Mouse (Mus musculus) limb, embryonic 14.5 days (tissue): ENCODE data around the gene Syt8. TPM values are rescaled to one million over a fixed set of nuclear protein-coding genes. Genes with fewer than 3 reads are reported as not detected.

Source experiments
- ATAC-seq: fragments of 200-750 bp; cut with Nextera tagmentation; 2 replicates; pipeline ENCODE4 v1.8.0; 2017; ENCODE audit warnings: low read depth, moderate number of reproducible peaks, moderate TSS enrichment; ENCODE audit not compliant: low FRiP score
- DNase-seq: peaks from one replicate; pipeline ENCODE4 v3.0.0-alpha.2; 2015; ENCODE audit warnings: low spot score
- H3K27ac ChIP-seq: fragments of 300-500 bp; sonication (generic); replicated peaks from 2 replicates; pipeline ENCODE4 v1.5.1; 2014; ENCODE audit warnings: low read depth, mild to moderate bottlenecking, low read length, moderate library complexity, mixed read lengths
- H3K27me3 ChIP-seq: fragments of 300-500 bp; sonication (generic); 2 replicates; pipeline ENCODE4 v1.6.1; 2014; ENCODE audit warnings: low read length, mixed read lengths; ENCODE audit not compliant: control insufficient read depth, insufficient read depth
- H3K36me3 ChIP-seq: fragments of 300-500 bp; sonication (generic); 2 replicates; pipeline ENCODE4 v1.6.1; 2014; ENCODE audit warnings: mild to moderate bottlenecking, low read length, moderate library complexity, mixed read lengths; ENCODE audit not compliant: control insufficient read depth, insufficient read depth
- H3K4me1 ChIP-seq: fragments of 300-500 bp; sonication (generic); 2 replicates; pipeline ENCODE4 v1.6.1; 2014; ENCODE audit warnings: antibody characterized with exemption, low read length, mixed read lengths; ENCODE audit not compliant: control insufficient read depth, insufficient read depth
- H3K4me2 ChIP-seq: fragments of 300-500 bp; sonication (generic); replicated peaks from 2 replicates; pipeline ENCODE4 v1.6.1; 2014; ENCODE audit warnings: low read depth, mild to moderate bottlenecking, low read length, moderate library complexity; ENCODE audit not compliant: severe bottlenecking
- H3K4me3 ChIP-seq: fragments of 300-500 bp; sonication (generic); replicated peaks from 2 replicates; pipeline ENCODE4 v1.5.1; 2014; ENCODE audit warnings: low read length
- H3K9ac ChIP-seq: fragments of 300-500 bp; sonication (generic); 2 replicates; pipeline ENCODE4 v1.6.1; 2014; ENCODE audit warnings: mild to moderate bottlenecking, low read depth, low read length, moderate library complexity; ENCODE audit not compliant: severe bottlenecking
- H3K9me3 ChIP-seq: fragments of 300-500 bp; sonication (generic); 2 replicates; pipeline ENCODE4 v1.6.1; 2016; ENCODE audit warnings: low read length; ENCODE audit not compliant: control insufficient read depth
- POLR2A ChIP-seq: fragments of 200-500 bp; IDR thresholded peaks from 2 replicates; pipeline ENCODE4 v1.8.0; 2012; ENCODE audit warnings: inconsistent platforms, mild to moderate bottlenecking, moderate library complexity, borderline replicate concordance; ENCODE audit not compliant: insufficient read depth, insufficient read length; ENCODE audit errors: extremely low read depth
- WGBS: fragments of 180-500 bp; shearing (Covaris S2); extraction: QIAGEN DNeasy Blood & Tissue Kit; methylation state at CpG from one replicate; pipeline ENCODE4 v1.1.7; 2014; 5-methylcytosine and 5-hydroxymethylcytosine counted together
- polyA plus RNA-seq, 2 experiments: library from polyadenylated mRNA; depleted of rRNA in 1 of 2; stranded (reverse) in 1 of 2; unstranded in 1 of 2; fragments of >200 nt; fragmentation: Nextera tagmentation in 1 of 2; extraction: Ambion mirVana in 1 of 2; gene quantifications; 2 replicates each; pipeline versions ENCODE4 v1.2.1 to v1.2.3; 2012 to 2014

Gene Syt8
- polyA plus RNA-seq, 2 experiments = 2.0 to 7.3 TPM

DNA sequence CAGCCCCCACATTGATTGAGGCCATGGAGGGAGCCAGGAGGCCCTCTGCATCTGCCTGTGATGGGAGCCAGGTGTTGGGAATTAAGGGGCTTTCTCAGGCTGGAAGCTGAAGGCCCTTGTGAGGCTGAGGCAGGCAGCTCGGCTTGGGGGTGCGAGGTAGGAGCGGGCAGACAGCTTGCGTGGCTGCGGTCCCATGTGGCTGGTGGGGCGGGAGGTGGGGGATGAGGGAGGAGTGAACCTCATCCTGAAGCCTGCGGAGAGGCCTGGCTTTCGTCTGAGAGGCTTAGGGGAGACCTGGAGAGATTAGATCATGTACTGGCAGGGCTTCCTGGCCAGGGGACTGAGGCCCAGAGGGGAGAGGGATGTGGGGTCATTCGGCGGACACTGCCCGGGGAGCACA is 48.5 kb downstream of the Syt8 start:
- whole genome bisulfite sequencing = 14% methylated on average over 11 of the region's 11 CpGs
- ATAC-seq (peak; percentile 19), DNase-seq (peak; percentile 83)
- no peaks in the 10 kb centered on the region for H3K9me3 ChIP-seq
- H3K4me3 ChIP-seq = no peak overlapping the region
- H3K27me3 ChIP-seq = no peaks in the 10 kb centered on the region
- H3K4me2 ChIP-seq = no peak overlapping the region
- no peak for TF ChIP-seq POLR2A
- H3K27ac ChIP-seq = peak overlapping the region; percentile 98
- 0 out of 2 replicates have a peak overlapping the region, but pooled peaks have one; percentile 18 for H3K9ac ChIP-seq
- 0 out of 2 replicates have a peak, but pooled peaks cover 5% of the 10 kb centered on the region for H3K36me3 ChIP-seq
- H3K4me1 ChIP-seq = peaks cover 78% of the 10 kb centered on the region

DNA sequence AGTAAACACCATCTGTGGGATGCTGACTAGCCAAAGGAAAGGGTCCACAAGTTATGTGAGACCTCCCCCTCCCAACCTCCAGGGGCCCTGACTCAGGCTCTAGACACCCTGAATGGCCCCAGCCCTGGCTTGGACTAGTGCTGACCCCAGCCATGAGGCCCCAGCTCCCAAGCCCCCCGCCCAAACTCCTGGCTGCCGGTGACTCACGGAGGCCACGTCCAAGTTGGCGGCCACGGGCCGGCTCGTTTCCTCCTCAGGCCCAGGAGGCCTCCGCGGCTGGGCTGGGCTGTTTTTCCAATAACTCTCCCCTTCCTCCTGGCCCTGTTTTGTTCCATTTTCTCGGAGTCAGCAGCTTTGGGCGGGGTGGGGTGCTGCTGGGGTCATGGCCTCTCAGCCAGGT is 50.1 kb downstream of the Syt8 start:
- Histone ChIP-seq H3K27me3 (no peaks in the 10 kb centered on the region), H3K9ac (no peak overlapping the region), H3K4me3 (no peak overlapping the region), H3K4me2 (no peak overlapping the region), H3K9me3 (no peaks in the 10 kb centered on the region), H3K27ac (peak overlapping the region; percentile 92), H3K4me1 (peaks cover 82% of the 10 kb centered on the region), H3K36me3 (peaks cover 21% of the 10 kb centered on the region)
- 62% methylated on average over 12 of the region's 12 CpGs for WGBS
- DNase-seq (peak; percentile 58), ATAC-seq (no peak)
- TF ChIP-seq POLR2A = no peak

DNA sequence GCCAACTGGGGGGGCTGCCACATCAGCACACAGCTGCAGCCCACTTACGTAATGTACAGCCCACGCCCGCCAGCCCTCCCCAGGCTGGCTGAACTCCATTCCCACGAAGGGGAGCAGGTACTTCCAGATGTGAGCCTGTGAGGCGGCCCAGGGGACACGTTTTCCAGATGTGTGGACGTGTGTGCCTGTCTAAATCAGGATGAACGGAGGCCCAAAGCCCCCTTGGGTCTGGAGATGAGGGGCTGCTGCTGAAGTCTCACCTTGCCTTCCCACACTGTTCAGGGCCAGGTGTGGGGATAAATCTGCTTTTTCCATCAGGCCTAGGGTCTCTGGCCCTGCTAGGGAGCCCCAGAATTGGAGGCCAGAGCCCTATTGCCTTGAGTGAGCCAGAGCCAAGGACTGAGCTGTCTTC is 52.1 kb downstream of the Syt8 start:
- H3K9ac ChIP-seq = 0 out of 2 replicates have a peak overlapping the region, but pooled peaks have one; percentile 2

DNA sequence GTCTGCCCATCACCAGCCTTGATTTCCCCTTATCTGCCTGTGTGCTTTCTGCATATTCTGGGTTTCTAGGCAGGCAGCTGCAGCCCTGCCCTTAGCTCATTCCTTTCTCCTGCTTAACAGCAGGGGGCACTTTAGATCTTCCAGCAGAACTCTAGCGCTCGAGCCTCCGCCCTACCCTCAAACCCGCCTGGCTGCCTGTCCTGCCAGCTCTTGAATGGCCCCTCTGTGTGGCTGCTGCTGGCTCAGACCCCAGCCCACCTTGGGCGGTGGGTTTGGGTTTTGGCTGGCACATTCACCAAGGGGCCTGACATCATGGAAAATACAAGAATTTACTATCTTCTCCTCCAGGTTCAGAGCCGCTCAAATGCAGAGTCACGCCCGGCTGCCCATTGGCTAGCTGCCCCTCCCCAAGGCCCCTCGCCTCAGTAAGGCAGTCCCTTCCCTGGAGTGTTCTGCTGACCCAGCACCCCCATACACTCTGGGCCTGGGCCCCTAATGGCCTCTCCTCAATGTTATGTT is 52.8 kb downstream of the Syt8 start:
- ATAC-seq (peak; percentile 73), DNase-seq (peak; percentile 92)
- Histone ChIP-seq H3K4me3 (no peak overlapping the region), H3K36me3 (peaks cover 41% of the 10 kb centered on the region), H3K27ac (peak overlapping the region; percentile 92), H3K4me2 (no peak overlapping the region; the same call in 1 of the 2 replicates), H3K9me3 (no peaks in the 10 kb centered on the region), H3K4me1 (peaks cover 60% of the 10 kb centered on the region), H3K9ac (0 out of 2 replicates have a peak overlapping the region, but pooled peaks have one; percentile 2), H3K27me3 (no peaks in the 10 kb centered on the region)
- no peak for TF ChIP-seq POLR2A
- WGBS = 7% methylated on average over 9 of the region's 9 CpGs

More for the DNA sequence above, 52.1 kb downstream of the Syt8 start:
- 9% methylated on average over 8 of the region's 8 CpGs for WGBS
- Histone ChIP-seq H3K27ac (peak overlapping the region; percentile 92), H3K4me3 (no peak overlapping the region), H3K27me3 (no peaks in the 10 kb centered on the region), H3K9me3 (no peaks in the 10 kb centered on the region), H3K4me1 (peaks cover 66% of the 10 kb centered on the region), H3K4me2 (peak overlapping the region; percentile 5; the same call in 1 of the 2 replicates), H3K36me3 (peaks cover 37% of the 10 kb centered on the region)
- DNase-seq (peak; percentile 81), ATAC-seq (peak; percentile 51)
- no peak for TF ChIP-seq POLR2A

DNA sequence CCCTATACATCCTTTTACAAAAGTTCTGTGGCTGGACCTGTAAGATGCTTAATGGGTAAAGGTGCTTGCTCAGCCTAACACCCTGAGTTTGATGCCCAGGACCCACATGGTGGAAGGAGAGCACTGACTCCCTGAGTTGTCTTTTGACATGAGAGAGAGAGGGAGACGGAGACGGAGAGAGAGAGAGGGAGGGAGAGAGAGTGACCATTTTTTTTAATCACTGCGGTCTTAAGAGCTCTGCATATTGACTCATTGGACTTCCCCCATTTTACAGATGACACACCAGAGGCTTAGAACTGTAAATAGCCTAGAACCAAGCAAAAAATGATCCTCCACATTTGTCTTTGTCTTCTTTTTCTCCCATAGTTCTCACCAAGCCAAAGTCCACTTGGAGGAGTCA is 53.4 kb downstream of the Syt8 start:
- Histone ChIP-seq H3K4me3 (no peak overlapping the region), H3K9me3 (no peaks in the 10 kb centered on the region), H3K9ac (no peak overlapping the region), H3K27ac (peak overlapping the region; percentile 92), H3K27me3 (no peaks in the 10 kb centered on the region), H3K4me2 (no peak overlapping the region), H3K36me3 (peaks cover 47% of the 10 kb centered on the region), H3K4me1 (peaks cover 53% of the 10 kb centered on the region)
- DNase-seq (no peak), ATAC-seq (no peak)
- WGBS = 63% methylated on average over 3 of the region's 3 CpGs
- no peak for TF ChIP-seq POLR2A

Other genes with a start within 250 kb of the Syt8 start
- not detected in 2 replicates for gene Gm10153, start 244.5 kb upstream of the Syt8 start, polyA plus RNA-seq (2012; rRNA removed)
- gene Gm10153, start 244.5 kb upstream of the Syt8 start, polyA plus RNA-seq (2014; fragmentation: Nextera tagmentation; extraction: Ambion mirVana) = not detected in 2 replicates
- not detected in 2 replicates for gene Krtap5-3, start 233.5 kb upstream of the Syt8 start, polyA plus RNA-seq (2012; rRNA removed)
- not detected in 2 replicates for gene Krtap5-3, start 233.5 kb upstream of the Syt8 start, polyA plus RNA-seq (2014; fragmentation: Nextera tagmentation; extraction: Ambion mirVana)
- gene Gm7579, start 223.0 kb upstream of the Syt8 start, polyA plus RNA-seq (2012; rRNA removed) = not detected in 2 replicates
- not detected in 2 replicates for gene Gm7579, start 223.0 kb upstream of the Syt8 start, polyA plus RNA-seq (2014; fragmentation: Nextera tagmentation; extraction: Ambion mirVana)
- gene Krtap5-5, start 204.9 kb upstream of the Syt8 start, polyA plus RNA-seq (2012; rRNA removed) = not detected in 2 replicates
- not detected in 2 replicates for gene Krtap5-5, start 204.9 kb upstream of the Syt8 start, polyA plus RNA-seq (2014; fragmentation: Nextera tagmentation; extraction: Ambion mirVana)
- not detected in 2 replicates for gene Gm40460, start 193.8 kb upstream of the Syt8 start, polyA plus RNA-seq (2012; rRNA removed)
- not detected in 2 replicates for gene Gm40460, start 193.8 kb upstream of the Syt8 start, polyA plus RNA-seq (2014; fragmentation: Nextera tagmentation; extraction: Ambion mirVana)
- not detected in 2 replicates for gene Gm2431, start 176.5 kb upstream of the Syt8 start, polyA plus RNA-seq (2012; rRNA removed)
- gene Gm2431, start 176.5 kb upstream of the Syt8 start, polyA plus RNA-seq (2014; fragmentation: Nextera tagmentation; extraction: Ambion mirVana) = not detected in 2 replicates
- gene Gm4559, start 160.5 kb upstream of the Syt8 start, polyA plus RNA-seq (2012; rRNA removed) = 0.28 TPM in 1 of 2 replicates, not detected in the other
- not detected in 2 replicates for gene Gm4559, start 160.5 kb upstream of the Syt8 start, polyA plus RNA-seq (2014; fragmentation: Nextera tagmentation; extraction: Ambion mirVana)
- not detected in 2 replicates for gene Krtap5-1, start 137.7 kb upstream of the Syt8 start, polyA plus RNA-seq (2012; rRNA removed)
- gene Krtap5-1, start 137.7 kb upstream of the Syt8 start, polyA plus RNA-seq (2014; fragmentation: Nextera tagmentation; extraction: Ambion mirVana) = not detected in 2 replicates
- not detected in 2 replicates for gene Krtap5-4, start 131.3 kb upstream of the Syt8 start, polyA plus RNA-seq (2012; rRNA removed)
- not detected in 2 replicates for gene Krtap5-4, start 131.3 kb upstream of the Syt8 start, polyA plus RNA-seq (2014; fragmentation: Nextera tagmentation; extraction: Ambion mirVana)
- gene Ifitm10, start 61.1 kb upstream of the Syt8 start, polyA plus RNA-seq (2012; rRNA removed) = 2.1 and 2.4 TPM in 2 replicates
- gene Ifitm10, start 61.1 kb upstream of the Syt8 start, polyA plus RNA-seq (2014; fragmentation: Nextera tagmentation; extraction: Ambion mirVana) = 2.0 and 2.5 TPM in 2 replicates
- gene Gm49369, start 52.2 kb upstream of the Syt8 start, polyA plus RNA-seq (2012; rRNA removed) = 0.09 TPM in 1 of 2 replicates, not detected in the other
- gene Gm49369, start 52.2 kb upstream of the Syt8 start, polyA plus RNA-seq (2014; fragmentation: Nextera tagmentation; extraction: Ambion mirVana) = not detected in 2 replicates
- gene Ctsd, start 46.8 kb upstream of the Syt8 start, polyA plus RNA-seq (2012; rRNA removed) = 237 and 274 TPM in 2 replicates
- gene Ctsd, start 46.8 kb upstream of the Syt8 start, polyA plus RNA-seq (2014; fragmentation: Nextera tagmentation; extraction: Ambion mirVana) = 334 and 354 TPM in 2 replicates
- gene Tnni2, start 7.0 kb downstream of the Syt8 start, polyA plus RNA-seq (2012; rRNA removed) = 60.8 and 156 TPM in 2 replicates
- gene Tnni2, start 7.0 kb downstream of the Syt8 start, polyA plus RNA-seq (2014; fragmentation: Nextera tagmentation; extraction: Ambion mirVana) = 76.8 and 134 TPM in 2 replicates
- 102 TPM in 2 replicates for gene Lsp1, start 26.0 kb downstream of the Syt8 start, polyA plus RNA-seq (2012; rRNA removed)
- 45.8 and 48.0 TPM in 2 replicates for gene Lsp1, start 26.0 kb downstream of the Syt8 start, polyA plus RNA-seq (2014; fragmentation: Nextera tagmentation; extraction: Ambion mirVana)
- gene Tnnt3, start 64.0 kb downstream of the Syt8 start, polyA plus RNA-seq (2012; rRNA removed) = 42.5 and 114 TPM in 2 replicates
- gene Tnnt3, start 64.0 kb downstream of the Syt8 start, polyA plus RNA-seq (2014; fragmentation: Nextera tagmentation; extraction: Ambion mirVana) = 101 and 183 TPM in 2 replicates
- gene Mrpl23, start 97.8 kb downstream of the Syt8 start, polyA plus RNA-seq (2012; rRNA removed) = 94.6 and 97.2 TPM in 2 replicates
- 30.0 and 40.8 TPM in 2 replicates for gene Mrpl23, start 97.8 kb downstream of the Syt8 start, polyA plus RNA-seq (2014; fragmentation: Nextera tagmentation; extraction: Ambion mirVana)
- gene Igf2, start 232.0 kb downstream of the Syt8 start, polyA plus RNA-seq (2012; rRNA removed) = 4,240 and 5,416 TPM in 2 replicates
- 1,472 and 1,504 TPM in 2 replicates for gene Igf2, start 232.0 kb downstream of the Syt8 start, polyA plus RNA-seq (2014; fragmentation: Nextera tagmentation; extraction: Ambion mirVana)
- 1.4 and 2.8 TPM in 2 replicates for gene Gm49394, start 235.1 kb downstream of the Syt8 start, polyA plus RNA-seq (2012; rRNA removed)
- 0.19 and 0.41 TPM in 2 replicates for gene Gm49394, start 235.1 kb downstream of the Syt8 start, polyA plus RNA-seq (2014; fragmentation: Nextera tagmentation; extraction: Ambion mirVana)